Mouse (Mus musculus) liver, postnatal 0 days (tissue): ENCODE data around the gene Asb1. TPM values are rescaled to one million over a fixed set of nuclear protein-coding genes. Genes with fewer than 3 reads are reported as not detected.
A peak's percentile ranks its signal among the peaks of the same experiment; 100 is the strongest.

ENCODE experiments used
- ATAC-seq: fragments of 200-750 bp; cut with Nextera tagmentation; 2 replicates; pipeline ENCODE4 v1.8.0; 2017; ENCODE audit warnings: mild to moderate bottlenecking, moderate library complexity
- DNase-seq: peaks from one replicate; pipeline ENCODE4 v3.0.0-alpha.2; 2016
- H3K27ac ChIP-seq: fragments of 300-500 bp; sonication (generic); 2 replicates; pipeline ENCODE4 v1.5.1; 2014; ENCODE audit warnings: antibody characterized with exemption, moderate library complexity, mild to moderate bottlenecking, low read depth
- H3K27me3 ChIP-seq: fragments of 300-500 bp; sonication (generic); 2 replicates; pipeline ENCODE4 v1.6.1; 2014; ENCODE audit warnings: low read length, control low read depth, mixed read lengths; ENCODE audit not compliant: insufficient read depth
- H3K36me3 ChIP-seq: fragments of 300-500 bp; sonication (generic); replicated peaks from 2 replicates; pipeline ENCODE4 v1.6.1; 2014; ENCODE audit warnings: mild to moderate bottlenecking, control low read depth, low read length, moderate library complexity, mixed read lengths; ENCODE audit not compliant: insufficient read depth
- H3K4me1 ChIP-seq: fragments of 300-500 bp; sonication (generic); 2 replicates; pipeline ENCODE4 v1.6.1; 2014; ENCODE audit warnings: antibody characterized with exemption, mild to moderate bottlenecking, control low read depth; ENCODE audit not compliant: insufficient read depth
- H3K4me2 ChIP-seq: fragments of 300-500 bp; sonication (generic); 2 replicates; pipeline ENCODE4 v1.6.1; 2014; ENCODE audit warnings: low read depth, mild to moderate bottlenecking, low read length, moderate library complexity, mixed read lengths
- H3K4me3 ChIP-seq: fragments of 300-500 bp; sonication (generic); 2 replicates; pipeline ENCODE4 v1.5.1; 2014; ENCODE audit warnings: low read depth, low read length
- H3K9ac ChIP-seq: fragments of 300-500 bp; sonication (generic); replicated peaks from 2 replicates; pipeline ENCODE4 v1.6.1; 2014; ENCODE audit warnings: mild to moderate bottlenecking, moderate library complexity
- H3K9me3 ChIP-seq: fragments of 300-500 bp; sonication (generic); 2 replicates; pipeline ENCODE4 v1.6.1; 2016; ENCODE audit warnings: mild to moderate bottlenecking, control low read depth, low read length, mixed read lengths
- CTCF ChIP-seq: sonication (generic); IDR thresholded peaks from 2 replicates; pipeline ENCODE4 v1.5.1; 2016; ENCODE audit warnings: antibody characterized with exemption, low read depth
- EP300 ChIP-seq: IDR thresholded peaks from 2 replicates; pipeline ENCODE4 v1.6.1; 2016; ENCODE audit warnings: antibody characterized with exemption, low read depth, mild to moderate bottlenecking
- WGBS: fragments of 180-500 bp; shearing (Covaris S2); extraction: QIAGEN DNeasy Blood & Tissue Kit; methylation state at CpG from one replicate; pipeline ENCODE4 v1.1.7; 2014; ENCODE audit not compliant: insufficient replicate concordance; 5-methylcytosine and 5-hydroxymethylcytosine counted together
- polyA plus RNA-seq: library from polyadenylated mRNA; unstranded; fragments of >200 nt; fragmentation: Nextera tagmentation; extraction: Ambion mirVana; gene quantifications from 2 replicates; pipeline ENCODE4 v1.2.1, GENCODE M21; 2015

The Asb1 gene
- polyA plus RNA-seq, 1 experiment from 2014 or later, result 4.6 TPM

DNA sequence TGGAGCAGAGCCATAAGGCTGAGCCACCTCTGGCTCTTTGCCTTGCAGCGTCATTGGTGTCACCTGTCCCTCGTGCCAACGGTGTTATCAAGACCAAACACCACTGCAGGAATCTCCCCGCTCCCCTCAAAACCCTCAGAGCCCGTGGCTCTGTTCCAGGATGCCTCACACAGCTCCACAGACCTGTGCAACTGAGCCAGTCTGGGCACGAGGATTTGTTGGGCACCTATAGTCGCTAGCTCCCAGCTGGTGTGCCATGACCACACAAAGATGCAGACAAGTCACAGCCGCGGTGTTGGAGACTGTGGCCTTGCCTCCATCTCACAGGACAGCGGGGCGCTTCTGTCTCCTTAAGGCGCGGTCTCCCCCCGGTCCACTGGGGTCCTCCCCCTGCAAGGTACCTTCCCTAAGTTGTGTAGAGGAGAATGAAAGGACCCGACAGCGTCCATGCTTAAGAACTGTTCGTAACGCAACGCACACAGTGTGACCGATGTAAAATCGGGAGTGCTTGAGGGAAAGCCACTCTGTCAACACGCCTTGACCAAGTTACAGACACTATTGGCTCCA is 557 bp upstream of the Asb1 start:
- Histone ChIP-seq H3K4me2 (peak overlapping the region; percentile 76), H3K4me3 (peak overlapping the region; percentile 93), H3K4me1 (peaks cover 37% of the 10 kb centered on the region), H3K27ac (peak overlapping the region; percentile 85), H3K9me3 (no peaks in the 10 kb centered on the region), H3K9ac (peak overlapping the region; percentile 55), H3K27me3 (no peaks in the 10 kb centered on the region), H3K36me3 (peaks cover 6% of the 10 kb centered on the region)
- under 1% methylated on average over 22 of the region's 22 CpGs for WGBS
- ATAC-seq (peak; percentile 33), DNase-seq (peak; percentile 78)
- TF ChIP-seq EP300 (peak; percentile 80), CTCF (no peak)

DNA sequence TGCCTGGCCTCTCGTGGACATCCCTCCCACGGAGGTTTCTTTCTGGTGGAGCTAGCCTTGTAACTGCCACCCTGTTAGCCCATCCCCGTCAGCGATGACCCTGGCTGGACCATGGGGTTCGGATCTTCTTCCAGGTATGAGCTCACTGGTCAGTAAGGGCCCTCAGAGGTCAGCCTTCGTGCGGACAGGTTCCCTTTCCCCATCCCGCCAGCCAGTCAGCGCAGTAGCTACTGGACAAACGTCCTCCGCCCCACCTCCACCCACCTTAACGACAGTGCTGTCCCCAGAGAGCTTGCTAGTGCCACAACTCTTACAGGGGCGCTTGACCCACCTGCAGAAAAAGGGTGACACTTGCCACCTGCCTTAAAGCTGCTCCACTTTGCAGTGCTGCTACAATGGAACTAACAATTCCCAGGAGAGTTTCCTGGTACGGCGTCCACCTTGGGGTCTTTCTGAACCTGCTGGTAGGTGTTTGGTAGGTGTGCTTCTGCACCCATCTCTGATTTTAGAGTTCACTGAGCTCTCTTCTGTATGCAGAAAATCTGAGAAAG is 773 bp downstream of the Asb1 start:
- peak overlapping the region; percentile 93 for H3K4me3 ChIP-seq
- peaks cover 40% of the 10 kb centered on the region for H3K4me1 ChIP-seq
- no peak for TF ChIP-seq CTCF
- TF ChIP-seq EP300, result no peak
- 16% methylated on average over 15 of the region's 15 CpGs for WGBS
- H3K27ac ChIP-seq, result peak overlapping the region; percentile 85
- peak overlapping the region; percentile 76 for H3K4me2 ChIP-seq
- peaks cover 18% of the 10 kb centered on the region for H3K36me3 ChIP-seq
- peak; percentile 10 for ATAC-seq
- H3K9ac ChIP-seq, result peak overlapping the region; percentile 93
- H3K9me3 ChIP-seq, result no peaks in the 10 kb centered on the region
- H3K27me3 ChIP-seq, result no peaks in the 10 kb centered on the region
- peak; percentile 55 for DNase-seq

DNA sequence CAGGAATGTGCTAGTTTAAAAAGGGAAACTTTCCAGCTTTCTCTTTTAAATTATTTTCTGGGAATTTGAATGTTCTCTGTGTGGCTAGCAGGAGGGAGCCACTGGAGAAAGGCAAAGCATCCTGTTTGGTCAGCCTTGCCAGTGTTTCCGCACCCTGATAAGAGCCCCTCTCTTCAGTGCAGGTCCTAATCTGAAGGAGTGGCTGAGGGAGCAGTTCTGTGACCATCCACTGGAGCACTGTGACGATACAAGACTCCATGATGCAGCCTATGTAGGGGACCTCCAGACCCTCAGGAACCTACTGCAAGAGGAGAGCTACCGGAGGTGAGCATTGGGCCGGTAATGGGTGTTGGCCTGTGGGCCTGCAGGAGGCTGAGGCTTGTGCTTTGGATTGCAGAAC is 3.6 kb downstream of the Asb1 start:
- Histone ChIP-seq H3K27me3 (no peaks in the 10 kb centered on the region), H3K4me2 (peak overlapping the region; percentile 59), H3K9ac (no peak overlapping the region), H3K4me3 (peak overlapping the region; percentile 15; the same call in 1 of the 2 replicates), H3K36me3 (peaks cover 43% of the 10 kb centered on the region), H3K4me1 (peaks cover 32% of the 10 kb centered on the region), H3K27ac (peak overlapping the region; percentile 34; the same call in 1 of the 2 replicates), H3K9me3 (no peaks in the 10 kb centered on the region)
- 65% methylated on average over 4 of the region's 4 CpGs for WGBS
- DNase-seq (no peak), ATAC-seq (no peak)
- TF ChIP-seq EP300 (no peak), CTCF (peak; percentile 34)

DNA sequence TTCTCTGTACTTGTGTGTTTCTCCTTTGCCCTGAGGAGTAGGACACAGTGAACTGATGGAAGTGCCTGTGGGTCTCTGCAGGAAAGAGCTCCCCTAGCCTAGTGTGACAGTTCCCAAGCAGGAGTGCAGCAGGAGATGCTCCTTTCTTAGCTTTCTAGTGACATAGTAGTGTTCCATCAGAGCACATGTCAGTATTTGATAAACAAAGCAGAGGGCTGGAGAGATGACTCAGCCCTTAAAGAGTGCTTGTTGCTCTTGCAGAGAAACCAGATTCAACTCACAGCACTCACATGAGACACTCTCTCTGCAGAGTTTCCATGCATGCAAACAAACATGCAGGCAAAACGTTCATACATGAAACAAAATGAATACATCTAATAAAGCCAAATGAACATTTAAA is 4.9 kb downstream of the Asb1 start:
- no peak for ATAC-seq
- H3K4me1 ChIP-seq, result peaks cover 25% of the 10 kb centered on the region
- H3K27me3 ChIP-seq, result no peaks in the 10 kb centered on the region
- no peak overlapping the region for H3K4me3 ChIP-seq
- H3K27ac ChIP-seq, result peak overlapping the region; percentile 69
- TF ChIP-seq CTCF, result no peak
- no peak for TF ChIP-seq EP300
- H3K9ac ChIP-seq, result no peak overlapping the region
- H3K36me3 ChIP-seq, result peaks cover 53% of the 10 kb centered on the region
- peak overlapping the region; percentile 59 for H3K4me2 ChIP-seq
- no peak for DNase-seq
- no peaks in the 10 kb centered on the region for H3K9me3 ChIP-seq
- WGBS, result 76% methylated on average over 1 of the region's 1 CpGs

DNA sequence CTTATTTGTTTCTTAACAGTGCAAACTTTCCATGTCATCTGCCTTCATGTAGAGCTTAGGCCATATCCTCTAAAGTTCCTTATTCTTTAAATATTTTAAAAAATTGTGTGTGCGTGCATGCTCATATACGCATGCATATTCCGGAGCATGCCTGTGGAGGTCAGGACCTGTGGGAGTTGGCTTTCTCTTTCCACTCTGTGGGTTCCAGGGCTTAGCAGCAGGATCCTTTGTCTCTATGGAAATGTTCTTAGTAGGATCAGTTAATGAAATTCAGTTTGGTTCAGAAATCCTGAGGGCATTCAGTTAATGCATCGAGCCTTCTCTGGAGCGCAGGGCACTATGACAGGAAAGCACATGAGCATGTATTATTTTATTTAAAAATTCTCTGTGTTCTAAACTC is 7.2 kb downstream of the Asb1 start:
- Histone ChIP-seq H3K27ac (no peak overlapping the region), H3K9ac (no peak overlapping the region), H3K36me3 (peaks cover 63% of the 10 kb centered on the region), H3K9me3 (no peaks in the 10 kb centered on the region), H3K4me1 (peaks cover 17% of the 10 kb centered on the region), H3K4me2 (no peak overlapping the region), H3K27me3 (no peaks in the 10 kb centered on the region), H3K4me3 (no peak overlapping the region)
- DNase-seq (no peak), ATAC-seq (no peak)
- WGBS, result 98% methylated on average over 5 of the region's 5 CpGs
- no peak for TF ChIP-seq CTCF
- no peak for TF ChIP-seq EP300

DNA sequence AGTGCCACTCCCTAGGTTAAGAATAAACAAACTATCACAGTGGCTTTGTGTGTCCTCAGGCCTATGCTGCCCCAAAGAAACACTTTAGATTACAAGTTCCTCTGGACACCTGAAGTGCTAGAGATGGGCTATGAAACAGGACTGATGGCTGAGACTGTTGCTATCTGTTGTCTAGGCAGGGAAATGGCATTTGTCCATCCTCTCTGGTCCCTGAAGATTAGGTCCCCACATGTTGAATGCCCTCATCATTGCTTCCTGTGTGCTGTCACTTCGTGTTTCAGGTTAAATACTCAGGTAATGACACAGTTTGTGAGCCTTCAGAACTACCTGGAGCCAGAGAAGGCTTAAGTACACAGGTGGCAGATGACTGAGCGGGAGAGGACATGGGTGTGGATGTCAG is 8.7 kb downstream of the Asb1 start:
- no peaks in the 10 kb centered on the region for H3K27me3 ChIP-seq
- DNase-seq (no peak), ATAC-seq (no peak)
- H3K4me2 ChIP-seq, result no peak overlapping the region
- H3K4me3 ChIP-seq, result no peak overlapping the region
- peaks cover 74% of the 10 kb centered on the region for H3K36me3 ChIP-seq
- WGBS, result 72% methylated on average over 2 of the region's 2 CpGs
- TF ChIP-seq EP300 (no peak), CTCF (no peak)
- no peaks in the 10 kb centered on the region for H3K9me3 ChIP-seq
- no peak overlapping the region for H3K9ac ChIP-seq
- H3K4me1 ChIP-seq, result peaks cover 13% of the 10 kb centered on the region
- no peak overlapping the region for H3K27ac ChIP-seq
